Mouse (Mus musculus): ENCODE results near the gene Serpina10. TPM values are rescaled to one million over a fixed set of nuclear protein-coding genes. Genes with fewer than 3 reads are reported as not detected.

Serpina10 gene
- polyA plus RNA-seq, 1 experiment from 2014 or later: not detected

GRCm38 (mm10) chr12:103655123-103656044, 24.1 kb upstream of the Serpina10 start:
- Histone ChIP-seq H3K4me3 (replicated peaks) (no peak overlapping the region), H3K4me2 (replicated peaks) (no peak overlapping the region), H3K27me3 (no peaks in the 10 kb centered on the region), H3K4me1 (replicated peaks) (no peaks in the 10 kb centered on the region), H3K9ac (replicated peaks) (no peak overlapping the region), H3K9me3 (0 out of 2 replicates have a peak, but pooled peaks cover 2% of the 10 kb centered on the region), H3K27ac (no peak overlapping the region), H3K36me3 (no peaks in the 10 kb centered on the region)
- 85% methylated on average over 7 of the region's 7 CpGs for WGBS
- no peak for ATAC-seq

GRCm38 (mm10) chr12:103653836-103654235, 22.6 kb upstream of the Serpina10 start:
- no peak overlapping the region for H3K9ac ChIP-seq (replicated peaks)

GRCm38 (mm10) chr12:103646314-103646713, 15.1 kb upstream of the Serpina10 start:
- 88% methylated on average over 2 of the region's 2 CpGs for WGBS
- no peak overlapping the region for H3K27ac ChIP-seq
- H3K4me1 ChIP-seq (replicated peaks): no peaks in the 10 kb centered on the region
- H3K27me3 ChIP-seq: no peaks in the 10 kb centered on the region
- H3K4me2 ChIP-seq (replicated peaks): no peak overlapping the region
- H3K9ac ChIP-seq (replicated peaks): no peak overlapping the region
- 0 out of 2 replicates have a peak, but pooled peaks cover 4% of the 10 kb centered on the region for H3K9me3 ChIP-seq
- no peaks in the 10 kb centered on the region for H3K36me3 ChIP-seq
- no peak overlapping the region for H3K4me3 ChIP-seq (replicated peaks)
- ATAC-seq: no peak

More at GRCm38 (mm10) chr12:103653836-103654235, 22.6 kb upstream of the Serpina10 start:
- H3K9me3 ChIP-seq: 0 out of 2 replicates have a peak, but pooled peaks cover 4% of the 10 kb centered on the region
- H3K27ac ChIP-seq: no peak overlapping the region
- no peak overlapping the region for H3K4me2 ChIP-seq (replicated peaks)
- no peak overlapping the region for H3K4me3 ChIP-seq (replicated peaks)
- no peaks in the 10 kb centered on the region for H3K27me3 ChIP-seq
- H3K4me1 ChIP-seq (replicated peaks): no peaks in the 10 kb centered on the region
- H3K36me3 ChIP-seq: no peaks in the 10 kb centered on the region
- ATAC-seq: no peak
- WGBS: 91% methylated on average over 2 of the region's 2 CpGs

GRCm38 (mm10) chr12:103644601-103645000, 13.4 kb upstream of the Serpina10 start:
- H3K27ac ChIP-seq: no peak overlapping the region
- H3K4me2 ChIP-seq (replicated peaks): no peak overlapping the region
- no peak for ATAC-seq
- H3K27me3 ChIP-seq: no peaks in the 10 kb centered on the region
- H3K9ac ChIP-seq (replicated peaks): no peak overlapping the region
- H3K9me3 ChIP-seq: no peaks in the 10 kb centered on the region
- no peaks in the 10 kb centered on the region for H3K36me3 ChIP-seq
- H3K4me3 ChIP-seq (replicated peaks): no peak overlapping the region
- 38% methylated on average over 5 of the region's 5 CpGs for WGBS
- H3K4me1 ChIP-seq (replicated peaks): no peaks in the 10 kb centered on the region

GRCm38 (mm10) chr12:103643818-103644217, 12.6 kb upstream of the Serpina10 start:
- 81% methylated on average over 3 of the region's 3 CpGs for WGBS
- no peak for ATAC-seq
- H3K27ac ChIP-seq: no peak overlapping the region

GRCm38 (mm10) chr12:103643336-103643735, 12.1 kb upstream of the Serpina10 start:
- ATAC-seq: 0 out of 2 replicates have a peak, but pooled peaks have one; percentile 60
- no peak overlapping the region for H3K4me2 ChIP-seq (replicated peaks)
- no peak overlapping the region for H3K9ac ChIP-seq (replicated peaks)
- no peak overlapping the region for H3K4me3 ChIP-seq (replicated peaks)
- H3K36me3 ChIP-seq: no peaks in the 10 kb centered on the region
- H3K27me3 ChIP-seq: no peaks in the 10 kb centered on the region
- H3K4me1 ChIP-seq (replicated peaks): no peaks in the 10 kb centered on the region
- H3K9me3 ChIP-seq: no peaks in the 10 kb centered on the region
- no peak overlapping the region for H3K27ac ChIP-seq
- WGBS: 0% methylated on average over 2 of the region's 2 CpGs

More at GRCm38 (mm10) chr12:103643818-103644217, 12.6 kb upstream of the Serpina10 start:
- Histone ChIP-seq H3K27me3 (no peaks in the 10 kb centered on the region), H3K4me2 (replicated peaks) (no peak overlapping the region), H3K4me1 (replicated peaks) (no peaks in the 10 kb centered on the region), H3K9ac (replicated peaks) (no peak overlapping the region), H3K36me3 (no peaks in the 10 kb centered on the region), H3K9me3 (no peaks in the 10 kb centered on the region), H3K4me3 (replicated peaks) (no peak overlapping the region)

- Histone ChIP-seq H3K9me3 (no peaks in the 10 kb centered on the region), H3K27ac (no peak overlapping the region), H3K4me3 (replicated peaks) (no peak overlapping the region), H3K4me2 (replicated peaks) (no peak overlapping the region), H3K4me1 (replicated peaks) (no peaks in the 10 kb centered on the region), H3K9ac (replicated peaks) (no peak overlapping the region), H3K27me3 (no peaks in the 10 kb centered on the region), H3K36me3 (no peaks in the 10 kb centered on the region)
- WGBS: 87% methylated on average over 2 of the region's 2 CpGs
- no peak for ATAC-seq
These were observed 4.6 kb upstream of the Serpina10 start for GRCm38 (mm10) chr12:103635846-103636245.

GRCm38 (mm10) chr12:103634430-103634829, 3.2 kb upstream of the Serpina10 start:
- no peak overlapping the region for H3K4me3 ChIP-seq (replicated peaks)
- no peaks in the 10 kb centered on the region for H3K27me3 ChIP-seq
- no peaks in the 10 kb centered on the region for H3K4me1 ChIP-seq (replicated peaks)
- WGBS: 82% methylated on average over 2 of the region's 2 CpGs
- H3K27ac ChIP-seq: no peak overlapping the region
- no peak overlapping the region for H3K4me2 ChIP-seq (replicated peaks)
- no peaks in the 10 kb centered on the region for H3K36me3 ChIP-seq
- no peaks in the 10 kb centered on the region for H3K9me3 ChIP-seq
- no peak for ATAC-seq
- no peak overlapping the region for H3K9ac ChIP-seq (replicated peaks)

GRCm38 (mm10) chr12:103616860-103617261, 14.4 kb downstream of the Serpina10 start:
- 90% methylated on average over 10 of the region's 10 CpGs for WGBS

GRCm38 (mm10) chr12:103615734-103616133, 15.5 kb downstream of the Serpina10 start:
- H3K27ac ChIP-seq: no peak overlapping the region

More at GRCm38 (mm10) chr12:103616860-103617261, 14.4 kb downstream of the Serpina10 start:
- Histone ChIP-seq H3K36me3 (0 out of 2 replicates have a peak, but pooled peaks cover 7% of the 10 kb centered on the region), H3K9ac (replicated peaks) (no peak overlapping the region), H3K9me3 (no peaks in the 10 kb centered on the region), H3K4me3 (replicated peaks) (no peak overlapping the region), H3K27ac (no peak overlapping the region), H3K4me2 (replicated peaks) (no peak overlapping the region), H3K27me3 (no peaks in the 10 kb centered on the region), H3K4me1 (replicated peaks) (no peaks in the 10 kb centered on the region)
- ATAC-seq: no peak

GRCm38 (mm10) chr12:103615141-103615540, 16.1 kb downstream of the Serpina10 start:
- no peak overlapping the region for H3K27ac ChIP-seq
- H3K4me3 ChIP-seq (replicated peaks): no peak overlapping the region
- ATAC-seq: no peak
- H3K4me1 ChIP-seq (replicated peaks): no peaks in the 10 kb centered on the region
- WGBS: 90% methylated on average over 1 of the region's 1 CpGs
- H3K36me3 ChIP-seq: 0 out of 2 replicates have a peak, but pooled peaks cover 7% of the 10 kb centered on the region
- H3K4me2 ChIP-seq (replicated peaks): no peak overlapping the region
- no peaks in the 10 kb centered on the region for H3K27me3 ChIP-seq
- H3K9me3 ChIP-seq: no peaks in the 10 kb centered on the region
- no peak overlapping the region for H3K9ac ChIP-seq (replicated peaks)

More at GRCm38 (mm10) chr12:103615734-103616133, 15.5 kb downstream of the Serpina10 start:
- WGBS: 86% methylated on average over 4 of the region's 4 CpGs
- Histone ChIP-seq H3K4me3 (replicated peaks) (no peak overlapping the region), H3K4me1 (replicated peaks) (no peaks in the 10 kb centered on the region), H3K9ac (replicated peaks) (no peak overlapping the region), H3K9me3 (no peaks in the 10 kb centered on the region), H3K27me3 (no peaks in the 10 kb centered on the region), H3K36me3 (0 out of 2 replicates have a peak, but pooled peaks cover 7% of the 10 kb centered on the region), H3K4me2 (replicated peaks) (no peak overlapping the region)
- ATAC-seq: no peak

GRCm38 (mm10) chr12:103601839-103602238, 29.4 kb downstream of the Serpina10 start:
- no peak overlapping the region for H3K9ac ChIP-seq (replicated peaks)
- no peaks in the 10 kb centered on the region for H3K27me3 ChIP-seq
- no peak overlapping the region for H3K4me3 ChIP-seq (replicated peaks)
- WGBS: 85% methylated on average over 3 of the region's 3 CpGs
- no peaks in the 10 kb centered on the region for H3K9me3 ChIP-seq
- no peak overlapping the region for H3K4me2 ChIP-seq (replicated peaks)
- H3K36me3 ChIP-seq: no peaks in the 10 kb centered on the region
- ATAC-seq: no peak
- H3K4me1 ChIP-seq (replicated peaks): peaks cover 6% of the 10 kb centered on the region; the same call in 1 of the 2 replicates
- H3K27ac ChIP-seq: no peak overlapping the region
